Mouse (Mus musculus): ENCODE results near the gene Masp1. TPM values are rescaled to one million over a fixed set of nuclear protein-coding genes. Genes with fewer than 3 reads are reported as not detected.

Gene Masp1
- polyA plus RNA-seq, 1 experiment from 2014 or later: 46.1 TPM

GRCm38 (mm10) chr16:23501288-23501687, 19.3 kb downstream of the Masp1 start:
- peaks cover 28% of the 10 kb centered on the region for H3K4me1 ChIP-seq (replicated peaks; ENCODE audit: control insufficient read depth, insufficient read depth, low read length)
- H3K4me3 ChIP-seq (replicated peaks; ENCODE audit: low read length): no peak overlapping the region
- H3K9me3 ChIP-seq (ENCODE audit: control insufficient read depth, low read length): no peaks in the 10 kb centered on the region
- no peaks in the 10 kb centered on the region for H3K36me3 ChIP-seq (ENCODE audit: control insufficient read depth, insufficient read depth)
- 86% methylated on average over 2 of the region's 2 CpGs for WGBS
- H3K27ac ChIP-seq (ENCODE audit: low read length): no peak overlapping the region
- no peaks in the 10 kb centered on the region for H3K27me3 ChIP-seq (replicated peaks; ENCODE audit: control insufficient read depth, insufficient read depth, low read length)
- no peak overlapping the region for H3K9ac ChIP-seq (replicated peaks; ENCODE audit: low read depth, low read length)
- no peak overlapping the region for H3K4me2 ChIP-seq (ENCODE audit: low read length)
- ATAC-seq: no peak

GRCm38 (mm10) chr16:23500558-23500957, 20.1 kb downstream of the Masp1 start:
- Histone ChIP-seq H3K4me1 (replicated peaks; ENCODE audit: control insufficient read depth, insufficient read depth, low read length) (peaks cover 22% of the 10 kb centered on the region), H3K27ac (ENCODE audit: low read length) (no peak overlapping the region), H3K36me3 (ENCODE audit: control insufficient read depth, insufficient read depth) (no peaks in the 10 kb centered on the region), H3K9me3 (ENCODE audit: control insufficient read depth, low read length) (no peaks in the 10 kb centered on the region), H3K4me2 (ENCODE audit: low read length) (no peak overlapping the region), H3K27me3 (replicated peaks; ENCODE audit: control insufficient read depth, insufficient read depth, low read length) (no peaks in the 10 kb centered on the region), H3K9ac (replicated peaks; ENCODE audit: low read depth, low read length) (no peak overlapping the region), H3K4me3 (replicated peaks; ENCODE audit: low read length) (no peak overlapping the region)
- 95% methylated on average over 5 of the region's 5 CpGs for WGBS
- ATAC-seq: no peak

GRCm38 (mm10) chr16:23498691-23499131, 21.9 kb downstream of the Masp1 start:
- 84% methylated on average over 7 of the region's 7 CpGs for WGBS

DNA sequence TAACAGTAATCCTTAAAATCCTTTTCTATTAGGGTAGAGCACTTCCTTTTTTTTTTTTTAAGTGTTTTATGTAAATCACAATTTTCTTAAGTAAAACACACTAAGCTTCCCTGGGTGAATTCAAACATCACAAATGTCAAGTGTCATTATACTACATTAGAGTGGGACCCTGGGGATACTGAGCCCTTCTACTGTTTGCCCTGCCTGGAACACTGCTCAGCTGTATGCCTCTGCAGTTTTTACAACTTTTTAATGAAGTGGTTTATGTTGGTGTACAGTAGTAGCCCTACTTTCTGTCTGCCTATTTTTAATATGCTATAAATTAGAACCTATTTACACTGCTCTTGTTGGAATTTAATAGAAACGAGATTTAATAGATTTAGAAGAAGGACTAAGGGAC, 22.7 kb downstream of the Masp1 start:
- no peaks in the 10 kb centered on the region for H3K27me3 ChIP-seq (replicated peaks; ENCODE audit: control insufficient read depth, insufficient read depth, low read length)
- H3K36me3 ChIP-seq (ENCODE audit: control insufficient read depth, insufficient read depth): peaks cover 13% of the 10 kb centered on the region; the same call in 1 of the 2 replicates
- H3K4me3 ChIP-seq (replicated peaks; ENCODE audit: low read length): no peak overlapping the region
- H3K4me1 ChIP-seq (replicated peaks; ENCODE audit: control insufficient read depth, insufficient read depth, low read length): peaks cover 6% of the 10 kb centered on the region; the same call in 1 of the 2 replicates
- no peak overlapping the region for H3K4me2 ChIP-seq (ENCODE audit: low read length)
- no peaks in the 10 kb centered on the region for H3K9me3 ChIP-seq (ENCODE audit: control insufficient read depth, low read length)
- H3K27ac ChIP-seq (ENCODE audit: low read length): no peak overlapping the region
- WGBS: 60% methylated on average over 1 of the region's 1 CpGs
- no peak for ATAC-seq
- no peak overlapping the region for H3K9ac ChIP-seq (replicated peaks; ENCODE audit: low read depth, low read length)

More at GRCm38 (mm10) chr16:23498691-23499131, 21.9 kb downstream of the Masp1 start:
- peaks cover 6% of the 10 kb centered on the region; the same call in 1 of the 2 replicates for H3K4me1 ChIP-seq (replicated peaks; ENCODE audit: control insufficient read depth, insufficient read depth, low read length)
- no peak overlapping the region for H3K27ac ChIP-seq (ENCODE audit: low read length)
- H3K36me3 ChIP-seq (ENCODE audit: control insufficient read depth, insufficient read depth): peaks cover 8% of the 10 kb centered on the region; the same call in 1 of the 2 replicates
- H3K9me3 ChIP-seq (ENCODE audit: control insufficient read depth, low read length): no peaks in the 10 kb centered on the region
- H3K4me3 ChIP-seq (replicated peaks; ENCODE audit: low read length): no peak overlapping the region
- H3K4me2 ChIP-seq (ENCODE audit: low read length): no peak overlapping the region
- no peak overlapping the region for H3K9ac ChIP-seq (replicated peaks; ENCODE audit: low read depth, low read length)
- H3K27me3 ChIP-seq (replicated peaks; ENCODE audit: control insufficient read depth, insufficient read depth, low read length): no peaks in the 10 kb centered on the region
- ATAC-seq: no peak

- H3K4me1 ChIP-seq (replicated peaks; ENCODE audit: control insufficient read depth, insufficient read depth, low read length): peaks cover 6% of the 10 kb centered on the region; the same call in 1 of the 2 replicates
- peaks cover 13% of the 10 kb centered on the region; the same call in 1 of the 2 replicates for H3K36me3 ChIP-seq (ENCODE audit: control insufficient read depth, insufficient read depth)
- H3K4me3 ChIP-seq (replicated peaks; ENCODE audit: low read length): no peak overlapping the region
- 4% methylated on average over 3 of the region's 3 CpGs for WGBS
- H3K9me3 ChIP-seq (ENCODE audit: control insufficient read depth, low read length): no peaks in the 10 kb centered on the region
- H3K27me3 ChIP-seq (replicated peaks; ENCODE audit: control insufficient read depth, insufficient read depth, low read length): no peaks in the 10 kb centered on the region
- H3K9ac ChIP-seq (replicated peaks; ENCODE audit: low read depth, low read length): no peak overlapping the region
- no peak overlapping the region for H3K27ac ChIP-seq (ENCODE audit: low read length)
- no peak overlapping the region for H3K4me2 ChIP-seq (ENCODE audit: low read length)
- no peak; the same call in 1 of the 2 replicates for ATAC-seq
Observed at GRCm38 (mm10) chr16:23497440-23497839, 23.2 kb downstream of the Masp1 start.

DNA sequence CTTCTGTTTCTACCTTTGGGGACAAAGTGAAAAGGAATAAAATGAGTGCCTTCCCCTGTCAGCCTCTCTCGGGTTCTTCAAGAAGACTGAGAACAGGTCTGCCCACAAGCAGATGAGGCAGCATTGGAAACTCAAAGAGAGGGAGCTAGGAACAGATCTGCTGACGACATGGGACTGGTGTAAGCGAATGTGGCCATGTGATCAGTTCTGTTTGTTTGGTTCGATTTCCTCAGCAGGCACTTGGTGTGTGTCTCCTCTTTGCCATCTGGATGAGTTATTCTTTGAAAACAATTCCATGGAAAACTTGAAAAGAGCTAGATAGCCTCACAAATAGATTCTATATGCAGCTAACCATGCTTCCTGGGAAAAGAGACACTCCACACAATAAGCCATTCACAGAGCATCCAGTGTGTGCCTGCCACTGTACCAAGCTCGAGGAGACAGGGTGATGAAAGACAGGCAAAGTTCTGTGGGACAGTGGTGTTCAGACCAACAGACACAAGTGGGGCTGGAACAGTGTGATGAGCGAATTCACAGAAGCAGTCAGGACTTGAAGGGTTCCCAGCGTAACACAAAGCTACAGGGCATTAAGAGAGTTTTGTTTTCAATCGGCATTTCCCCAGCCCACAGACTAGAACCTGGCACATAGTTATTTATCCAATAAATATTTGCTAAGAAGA, 24.2 kb downstream of the Masp1 start:
- Histone ChIP-seq H3K9me3 (ENCODE audit: control insufficient read depth, low read length) (no peaks in the 10 kb centered on the region), H3K27me3 (replicated peaks; ENCODE audit: control insufficient read depth, insufficient read depth, low read length) (no peaks in the 10 kb centered on the region), H3K36me3 (ENCODE audit: control insufficient read depth, insufficient read depth) (peaks cover 18% of the 10 kb centered on the region; the same call in 1 of the 2 replicates), H3K4me1 (replicated peaks; ENCODE audit: control insufficient read depth, insufficient read depth, low read length) (peaks cover 6% of the 10 kb centered on the region; the same call in 1 of the 2 replicates), H3K4me3 (replicated peaks; ENCODE audit: low read length) (no peak overlapping the region), H3K27ac (ENCODE audit: low read length) (no peak overlapping the region), H3K9ac (replicated peaks; ENCODE audit: low read depth, low read length) (no peak overlapping the region), H3K4me2 (ENCODE audit: low read length) (no peak overlapping the region)
- 69% methylated on average over 8 of the region's 8 CpGs for WGBS
- ATAC-seq: no peak

DNA sequence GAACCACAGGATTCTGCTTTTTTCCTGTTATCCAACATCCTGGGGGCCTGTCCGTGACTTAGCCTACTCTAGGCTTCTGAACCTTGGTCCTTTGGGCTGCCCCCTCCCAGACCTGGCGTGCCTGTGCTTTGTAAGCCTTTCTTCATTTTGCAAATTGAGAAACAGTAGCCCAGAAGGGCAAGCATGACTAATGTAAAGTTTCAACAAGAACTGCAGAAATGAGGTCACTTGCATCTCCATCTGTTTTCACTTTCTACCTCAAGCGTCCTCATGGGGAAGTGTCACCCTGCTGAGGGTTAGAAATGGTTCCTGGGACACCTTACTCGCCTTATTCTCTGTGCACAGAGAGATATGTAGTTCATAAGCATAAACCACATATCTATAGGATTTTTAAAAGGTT, 27.8 kb downstream of the Masp1 start:
- Histone ChIP-seq H3K36me3 (ENCODE audit: control insufficient read depth, insufficient read depth) (peaks cover 22% of the 10 kb centered on the region; the same call in 1 of the 2 replicates), H3K4me2 (ENCODE audit: low read length) (no peak overlapping the region), H3K27me3 (replicated peaks; ENCODE audit: control insufficient read depth, insufficient read depth, low read length) (no peaks in the 10 kb centered on the region), H3K9ac (replicated peaks; ENCODE audit: low read depth, low read length) (no peak overlapping the region), H3K27ac (ENCODE audit: low read length) (no peak overlapping the region), H3K4me1 (replicated peaks; ENCODE audit: control insufficient read depth, insufficient read depth, low read length) (peaks cover 6% of the 10 kb centered on the region; the same call in 1 of the 2 replicates), H3K4me3 (replicated peaks; ENCODE audit: low read length) (no peak overlapping the region), H3K9me3 (ENCODE audit: control insufficient read depth, low read length) (no peaks in the 10 kb centered on the region)
- no peak for ATAC-seq
- WGBS: 83% methylated on average over 4 of the region's 4 CpGs

DNA sequence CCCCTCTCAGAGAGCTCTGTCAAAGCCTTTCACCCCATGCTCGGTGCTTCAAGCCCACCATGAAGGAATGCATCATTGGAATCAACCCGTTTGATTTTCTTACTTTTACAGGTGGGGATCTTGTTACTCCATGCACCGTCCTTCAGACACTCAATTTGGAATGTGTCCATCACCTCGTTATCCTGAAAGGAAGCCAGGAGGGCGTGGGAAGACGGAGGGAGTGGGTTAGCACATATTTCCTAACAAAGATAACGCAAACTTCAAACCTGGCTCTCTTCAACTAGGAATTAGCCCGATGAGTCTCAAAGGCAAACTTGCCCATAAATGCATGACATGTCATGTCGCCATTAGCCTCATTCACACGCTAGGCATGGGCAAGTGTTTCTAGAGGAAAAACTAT, 37.3 kb downstream of the Masp1 start:
- no peak for ATAC-seq
- H3K27me3 ChIP-seq (replicated peaks; ENCODE audit: control insufficient read depth, insufficient read depth, low read length): no peaks in the 10 kb centered on the region
- WGBS: 64% methylated on average over 10 of the region's 10 CpGs
- H3K4me3 ChIP-seq (replicated peaks; ENCODE audit: low read length): no peak overlapping the region
- no peak overlapping the region for H3K9ac ChIP-seq (replicated peaks; ENCODE audit: low read depth, low read length)
- no peak overlapping the region for H3K4me2 ChIP-seq (ENCODE audit: low read length)
- H3K9me3 ChIP-seq (ENCODE audit: control insufficient read depth, low read length): no peaks in the 10 kb centered on the region
- H3K27ac ChIP-seq (ENCODE audit: low read length): no peak overlapping the region
- H3K4me1 ChIP-seq (replicated peaks; ENCODE audit: control insufficient read depth, insufficient read depth, low read length): 0 out of 2 replicates have a peak, but pooled peaks cover 4% of the 10 kb centered on the region
- peaks cover 9% of the 10 kb centered on the region; the same call in 1 of the 2 replicates for H3K36me3 ChIP-seq (ENCODE audit: control insufficient read depth, insufficient read depth)

- Histone ChIP-seq H3K9ac (replicated peaks; ENCODE audit: low read depth, low read length) (no peak overlapping the region), H3K36me3 (ENCODE audit: control insufficient read depth, insufficient read depth) (peaks cover 5% of the 10 kb centered on the region; the same call in 1 of the 2 replicates), H3K4me2 (ENCODE audit: low read length) (no peak overlapping the region), H3K4me1 (replicated peaks; ENCODE audit: control insufficient read depth, insufficient read depth, low read length) (0 out of 2 replicates have a peak, but pooled peaks cover 4% of the 10 kb centered on the region), H3K27me3 (replicated peaks; ENCODE audit: control insufficient read depth, insufficient read depth, low read length) (no peaks in the 10 kb centered on the region), H3K27ac (ENCODE audit: low read length) (no peak overlapping the region), H3K9me3 (ENCODE audit: control insufficient read depth, low read length) (no peaks in the 10 kb centered on the region), H3K4me3 (replicated peaks; ENCODE audit: low read length) (no peak overlapping the region)
- 96% methylated on average over 12 of the region's 12 CpGs for WGBS
- ATAC-seq: no peak
Observed at GRCm38 (mm10) chr16:23482846-23483245, 37.8 kb downstream of the Masp1 start.
